Mouse (Mus musculus): ENCODE results near the gene Ccdc51. TPM values are rescaled to one million over a fixed set of nuclear protein-coding genes. Genes with fewer than 3 reads are reported as not detected.
"Not testable (repeated sequence)": the region's sequence is repeated elsewhere in the genome, so short reads cannot be mapped to it uniquely, and the experiment has no call there.

Gene Ccdc51
- polyA plus RNA-seq, 1 experiment: 6.2 TPM

DNA sequence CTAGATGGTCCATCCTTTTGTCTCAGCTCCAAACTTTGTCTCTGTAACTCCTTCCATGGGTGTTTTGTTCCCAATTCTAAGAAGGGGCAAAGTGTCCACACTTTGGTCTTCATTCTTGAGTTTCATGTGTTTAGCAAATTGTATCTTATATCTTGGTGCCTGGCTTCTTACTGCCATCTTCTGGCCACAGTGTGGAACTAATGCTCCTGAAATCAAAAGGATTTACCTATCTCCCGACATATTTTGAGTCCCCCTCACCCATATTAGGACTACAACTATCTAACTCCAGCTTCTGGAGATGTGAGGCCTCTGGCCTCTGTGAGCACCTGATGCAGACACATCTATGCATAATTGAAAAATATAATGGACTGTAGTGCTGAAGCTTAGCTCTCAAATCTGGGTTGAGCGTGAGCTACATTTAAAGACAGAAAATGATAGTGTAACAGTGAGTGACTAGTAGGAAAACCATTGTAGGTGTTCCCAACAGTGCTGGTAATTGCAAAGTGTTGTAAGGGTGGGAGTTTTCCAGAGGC is 40.3 kb downstream of the Ccdc51 start:
- DNase-seq (ENCODE audit: low read depth): no peak

DNA sequence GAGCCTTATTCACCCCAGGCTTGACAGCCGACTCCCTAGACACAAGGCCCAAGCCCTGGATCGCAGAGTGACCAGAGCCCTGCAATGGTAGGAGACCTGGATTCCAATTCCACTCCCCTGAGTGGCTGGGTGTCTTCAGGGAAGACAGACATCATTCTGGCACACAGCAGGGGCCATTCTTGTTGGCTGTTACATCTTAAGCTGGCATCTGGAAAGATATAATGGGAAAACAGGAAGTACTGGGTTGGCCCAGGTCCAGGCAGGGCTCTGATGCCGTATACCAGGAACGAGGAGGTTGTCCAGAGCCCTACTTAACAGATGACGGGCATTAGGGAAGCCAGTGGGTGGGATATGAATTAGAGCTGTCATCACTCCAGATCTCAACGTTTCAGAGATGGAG is 41.0 kb downstream of the Ccdc51 start:
- no peak for DNase-seq (ENCODE audit: low read depth)

DNA sequence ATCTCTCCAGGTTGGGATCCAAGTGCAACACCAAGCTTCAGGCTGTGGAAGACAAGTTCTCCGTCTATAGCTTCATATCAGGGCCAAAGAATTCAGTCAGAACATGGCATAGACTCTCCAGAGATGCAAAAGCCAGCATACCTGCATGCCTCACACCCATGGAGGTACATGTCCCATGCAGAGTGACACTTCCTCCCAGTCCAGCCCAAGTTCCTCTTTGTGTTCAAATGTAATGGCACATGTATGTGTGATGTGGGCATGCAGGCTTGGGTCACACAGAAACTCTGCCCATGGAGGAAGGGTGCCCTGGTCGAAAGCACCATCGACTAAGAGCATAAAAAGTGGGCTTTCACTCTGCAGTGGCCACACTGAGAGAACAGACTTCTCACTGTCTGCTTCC is 41.9 kb downstream of the Ccdc51 start:
- DNase-seq (ENCODE audit: low read depth): no peak

DNA sequence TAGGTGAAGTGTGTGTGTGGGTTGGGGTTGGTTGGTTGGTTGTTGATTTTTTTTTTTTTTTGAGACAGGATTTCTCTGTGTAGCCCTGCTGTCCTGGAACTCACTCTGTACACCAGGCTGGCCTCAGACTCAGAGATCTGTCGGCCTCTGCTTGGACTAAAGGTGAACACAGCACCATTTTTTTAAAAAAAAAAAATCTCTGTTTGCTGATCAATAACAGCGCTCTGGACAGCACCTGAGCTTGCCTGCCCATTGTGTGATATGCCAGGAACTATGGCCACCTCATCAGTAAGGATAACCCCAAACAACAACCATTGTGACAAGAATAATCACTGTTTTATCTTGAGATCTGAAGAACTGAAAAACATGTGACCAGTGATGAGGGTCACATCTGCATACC is 42.8 kb downstream of the Ccdc51 start:
- no peak for DNase-seq (ENCODE audit: low read depth)

DNA sequence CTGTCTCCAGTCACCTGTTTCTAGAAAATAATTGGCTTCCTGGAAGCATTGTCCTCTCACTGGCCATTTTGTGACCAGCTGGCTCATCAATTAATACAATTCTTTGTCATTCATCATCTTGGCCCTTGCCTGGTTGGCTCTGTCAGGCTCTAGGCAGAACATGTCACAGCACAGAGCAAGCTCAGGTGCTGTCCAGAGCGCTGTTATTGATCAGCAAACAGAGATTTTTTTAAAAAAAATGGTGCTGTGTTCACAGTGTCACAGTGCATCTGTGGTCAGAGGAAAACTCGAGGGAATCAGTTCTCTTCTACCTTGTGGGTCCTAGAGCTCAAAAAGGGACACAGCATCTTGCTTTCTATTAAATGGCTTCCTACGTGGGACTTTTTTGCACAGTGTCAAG is 43.2 kb downstream of the Ccdc51 start:
- DNase-seq (ENCODE audit: low read depth): no peak

DNA sequence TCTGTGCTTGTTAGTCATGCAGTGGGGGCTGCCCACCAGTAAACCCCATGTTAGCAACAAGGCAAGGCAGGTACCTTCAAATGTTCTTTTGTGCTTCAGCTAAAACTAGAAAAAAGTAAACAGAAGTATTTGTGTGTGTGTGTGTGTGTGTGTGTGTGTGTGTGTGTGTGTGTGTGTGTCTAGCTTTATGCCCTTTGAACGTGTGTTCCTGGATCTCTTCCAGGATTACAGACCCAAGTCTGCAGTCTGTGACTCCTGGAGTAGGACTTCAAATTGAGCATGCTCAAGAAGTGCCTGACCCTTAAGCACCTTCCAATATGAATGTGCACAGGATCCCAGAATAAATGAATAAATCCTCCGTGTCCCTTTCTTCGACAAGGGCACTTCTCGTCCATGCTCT is 44.8 kb downstream of the Ccdc51 start:
- DNase-seq (ENCODE audit: low read depth): no peak

DNA sequence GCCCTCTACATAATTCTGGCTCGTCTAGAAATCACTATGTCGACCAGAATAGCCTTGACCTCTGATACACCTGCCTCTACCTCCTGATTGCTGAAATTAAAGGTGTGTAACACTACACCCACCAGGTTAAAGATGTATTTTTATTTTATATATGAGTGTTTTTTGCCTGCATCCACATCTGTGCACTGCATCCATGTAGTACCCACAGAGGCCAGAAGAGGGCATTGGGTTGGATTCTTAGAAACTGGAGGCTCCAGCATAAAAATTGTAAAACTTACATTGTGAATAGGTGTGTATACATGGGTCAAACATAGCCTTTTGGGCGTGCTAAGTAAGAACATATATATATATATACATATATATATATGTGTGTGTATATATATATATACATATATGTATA is 45.9 kb downstream of the Ccdc51 start:
- DNase-seq (ENCODE audit: low read depth): no peak

DNA sequence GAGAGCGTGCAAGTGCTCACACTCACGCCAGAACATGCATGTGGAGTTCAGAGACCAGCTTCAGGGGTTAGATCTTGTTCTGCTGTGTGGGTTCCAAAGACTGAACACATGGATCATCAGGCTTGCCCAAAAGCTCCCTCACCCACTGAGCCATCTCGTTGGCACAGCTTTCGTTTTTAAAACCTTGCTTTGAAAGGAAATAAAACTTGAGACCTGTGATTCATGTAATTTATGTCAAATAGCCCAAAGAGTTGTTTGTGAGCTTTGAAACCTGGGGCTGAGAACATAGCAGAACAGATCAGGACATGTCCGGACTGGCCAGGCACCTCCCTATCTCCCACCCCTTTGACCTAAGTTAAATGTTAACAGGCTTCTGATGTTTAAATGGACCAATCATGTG is 47.8 kb downstream of the Ccdc51 start:
- DNase-seq (ENCODE audit: low read depth): no peak

DNA sequence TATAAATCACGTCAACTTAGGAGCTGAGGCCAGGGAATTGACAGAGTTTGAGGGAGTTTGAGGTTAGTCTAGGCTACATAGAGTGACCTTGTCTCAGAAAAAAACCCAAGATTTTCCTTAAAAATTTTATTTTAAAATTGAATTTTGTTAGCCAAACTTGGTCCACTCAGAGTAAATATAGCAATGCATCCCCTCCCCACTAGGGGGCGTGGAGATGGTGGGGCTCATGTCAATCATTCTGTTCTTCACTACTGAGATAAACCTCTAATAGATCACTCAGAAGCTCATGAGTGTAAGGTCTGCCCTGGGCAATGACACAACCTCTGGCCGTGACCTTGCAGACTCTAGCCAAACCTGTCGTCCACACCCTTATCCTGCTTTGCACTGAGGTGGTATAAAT is 58.1 kb downstream of the Ccdc51 start:
- not testable (repeated sequence) for DNase-seq (ENCODE audit: low read depth)

Other genes starting within 250 kb of the Ccdc51 start
- 10.7 and 17.5 TPM in 2 replicates for gene Slc26a6, start 229.2 kb upstream of the Ccdc51 start, polyA plus RNA-seq (2012; rRNA removed)
- gene Tmem89, start 167.9 kb upstream of the Ccdc51 start, polyA plus RNA-seq (2012; rRNA removed): 0.69 and 0.98 TPM in 2 replicates
- 396 and 468 TPM in 2 replicates for gene Uqcrc1, start 145.9 kb upstream of the Ccdc51 start, polyA plus RNA-seq (2012; rRNA removed)
- gene Col7a1, start 128.9 kb upstream of the Ccdc51 start, polyA plus RNA-seq (2012; rRNA removed): 17.9 and 18.8 TPM in 2 replicates
- 2.1 and 3.0 TPM in 2 replicates for gene Ucn2, start 96.5 kb upstream of the Ccdc51 start, polyA plus RNA-seq (2012; rRNA removed)
- 43.8 and 48.3 TPM in 2 replicates for gene Pfkfb4, start 90.7 kb upstream of the Ccdc51 start, polyA plus RNA-seq (2012; rRNA removed)
- gene Shisa5, start 43.9 kb upstream of the Ccdc51 start, polyA plus RNA-seq (2012; rRNA removed): 224 and 225 TPM in 2 replicates
- gene Trex1, start 22.8 kb upstream of the Ccdc51 start, polyA plus RNA-seq (2012; rRNA removed): 48.4 and 60.7 TPM in 2 replicates
- 21.9 and 24.2 TPM in 2 replicates for gene Atrip, start 8.4 kb upstream of the Ccdc51 start, polyA plus RNA-seq (2012; rRNA removed)
- gene Tma7, start 94 bp downstream of the Ccdc51 start, polyA plus RNA-seq (2012; rRNA removed): 28.8 and 29.5 TPM in 2 replicates
- gene Plxnb1, start 12.9 kb downstream of the Ccdc51 start, polyA plus RNA-seq (2012; rRNA removed): 11.9 and 13.9 TPM in 2 replicates
- not detected in 2 replicates for gene Fbxw21, start 79.5 kb downstream of the Ccdc51 start, polyA plus RNA-seq (2012; rRNA removed)
- not detected in 2 replicates for gene Fbxw13, start 113.5 kb downstream of the Ccdc51 start, polyA plus RNA-seq (2012; rRNA removed)
- not detected in 2 replicates for gene Fbxw20, start 152.3 kb downstream of the Ccdc51 start, polyA plus RNA-seq (2012; rRNA removed)
- not detected in 2 replicates for gene Fbxw14, start 205.2 kb downstream of the Ccdc51 start, polyA plus RNA-seq (2012; rRNA removed)

Data from gonadal fat pad, adult 2 months (tissue).